Mouse (Mus musculus) liver, embryonic 14.5 days (tissue): Measurements from ENCODE around the gene Wnt6.
A peak's percentile ranks its signal among the peaks of the same experiment; 100 is the strongest.

Experiments used
- CTCF ChIP-seq: IDR thresholded peaks from 2 replicates; pipeline ENCODE4 v1.5.1; 2016; ENCODE audit warnings: antibody characterized with exemption, low read depth, control low read depth
- EP300 ChIP-seq: IDR thresholded peaks from 2 replicates; pipeline ENCODE4 v1.6.1; 2016; ENCODE audit warnings: antibody characterized with exemption, low read depth

DNA sequence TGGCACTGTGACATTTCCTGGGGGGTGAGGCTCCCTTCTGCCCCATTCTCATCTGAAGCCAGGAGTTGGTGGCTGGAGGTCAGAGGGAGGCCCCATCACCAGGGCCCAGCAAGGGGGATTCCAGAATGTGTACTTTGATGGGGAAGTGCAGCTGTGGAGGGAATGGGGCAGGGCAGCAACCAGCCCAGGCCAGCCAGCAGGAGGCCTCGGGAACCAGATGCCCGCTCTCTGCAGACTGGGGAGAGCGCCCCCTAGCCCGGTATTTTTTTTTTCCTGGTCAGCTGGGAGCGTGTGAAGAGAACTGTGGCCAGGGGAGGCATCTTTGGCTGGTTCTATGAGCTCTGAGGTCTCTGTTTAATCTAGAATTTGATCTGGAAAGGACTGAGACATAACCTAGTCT is 4.1 kb downstream of the Wnt6 start:
- TF ChIP-seq CTCF (peak; percentile 41), EP300 (no peak)
